Mouse (Mus musculus): ENCODE measurements around the gene Gm28363.
"Not testable (repeated sequence)": the region's sequence is repeated elsewhere in the genome, so short reads cannot be mapped to it uniquely, and the experiment has no call there.

Gene Gm28363

GRCm38 (mm10) chr1:117696831-117697230 lies at the start of gene Gm28363:
Gene Gm28363, plus strand, starts transcription at chr1:117697131.
- DNase-seq (ENCODE audit: low read depth, low spot score) = not testable (repeated sequence)

DNA sequence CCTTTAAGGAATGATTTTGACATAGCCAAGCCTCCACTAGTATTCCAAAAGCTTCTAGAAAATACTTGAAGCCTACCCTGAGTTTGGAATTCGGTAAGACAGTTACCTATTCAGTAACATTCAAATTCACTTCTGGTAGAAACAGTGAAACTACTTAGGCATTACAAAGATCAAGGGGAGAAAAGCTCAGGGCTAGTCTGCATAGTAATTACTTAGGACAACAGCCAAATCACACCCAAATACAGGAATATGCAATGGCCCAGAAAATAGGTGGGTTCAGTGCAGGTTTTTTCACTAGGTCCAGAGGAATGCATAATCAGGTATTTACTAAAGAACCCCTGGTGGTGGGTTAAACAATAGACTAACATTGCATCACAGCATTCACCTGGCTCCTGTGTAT lies 46.7 kb upstream of the Gm28363 start:
- not testable (repeated sequence) for DNase-seq (ENCODE audit: low read depth, low spot score)
